Mouse (Mus musculus) layer of hippocampus, postnatal 36 days (tissue): ENCODE results near the gene Trip13. TPM values are rescaled to one million over a fixed set of nuclear protein-coding genes. Genes with fewer than 3 reads are reported as not detected.

ENCODE experiments used
- DNase-seq, 2 experiments: peaks; one replicate each; pipeline ENCODE4 v3.0.0; 2022
- total RNA-seq, 2 experiments: library from RNA; stranded (reverse); gene quantifications; 2 replicates each; pipeline ENCODE4 v1.2.3; 2021

Trip13 gene
- total RNA-seq: under 1 TPM; 0.88 to 0.95 TPM

DNA sequence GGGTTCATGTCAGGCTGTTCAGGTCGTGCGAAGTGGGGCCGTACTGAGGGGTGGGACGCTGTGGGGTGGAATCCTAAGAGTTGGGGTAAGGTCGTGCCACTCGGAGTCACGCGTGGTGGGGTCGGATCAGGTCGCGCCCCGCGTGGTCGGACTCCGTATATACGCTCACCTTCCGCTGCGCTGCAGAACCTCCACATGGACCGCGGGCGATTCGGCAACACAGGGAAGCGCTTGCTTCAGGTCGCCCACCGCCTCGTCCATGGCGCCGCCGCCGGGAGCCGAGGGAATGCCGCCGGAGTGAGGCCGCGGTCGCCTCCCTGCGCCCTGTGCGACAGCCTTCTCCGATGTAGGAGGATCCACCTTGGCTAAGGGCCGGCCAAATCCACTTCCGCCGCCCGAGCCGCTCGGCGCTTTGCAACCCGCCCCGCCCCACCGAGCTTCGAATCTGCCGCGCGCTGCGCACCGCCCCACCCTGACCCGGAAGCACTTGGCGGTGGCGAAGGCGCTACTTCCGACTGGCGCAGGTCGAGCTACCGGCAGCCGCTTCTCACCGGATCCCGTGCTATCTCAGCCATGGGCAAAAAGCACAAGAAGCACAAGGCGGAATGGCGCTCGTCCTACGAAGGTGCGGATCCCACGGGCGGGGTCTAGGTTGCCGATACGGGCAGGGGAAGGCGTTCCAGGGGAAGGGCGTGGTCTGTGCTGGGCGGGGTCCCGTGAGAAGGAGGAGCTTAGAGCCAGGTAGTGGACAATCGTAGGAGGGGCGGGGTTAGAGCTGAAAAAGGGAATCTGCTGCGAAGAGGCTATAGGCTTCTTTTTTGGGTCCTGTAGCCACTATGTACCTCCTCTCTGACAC lies at the start of gene Trip13, which contains the start of gene Brd9:
Trip13 (minus strand) TSS at position 464 of the 856 bp plus-strand sequence.
Brd9 (plus strand) TSS at position 491 of the 856 bp plus-strand sequence.
- DNase-seq: peak; percentile 90

DNA sequence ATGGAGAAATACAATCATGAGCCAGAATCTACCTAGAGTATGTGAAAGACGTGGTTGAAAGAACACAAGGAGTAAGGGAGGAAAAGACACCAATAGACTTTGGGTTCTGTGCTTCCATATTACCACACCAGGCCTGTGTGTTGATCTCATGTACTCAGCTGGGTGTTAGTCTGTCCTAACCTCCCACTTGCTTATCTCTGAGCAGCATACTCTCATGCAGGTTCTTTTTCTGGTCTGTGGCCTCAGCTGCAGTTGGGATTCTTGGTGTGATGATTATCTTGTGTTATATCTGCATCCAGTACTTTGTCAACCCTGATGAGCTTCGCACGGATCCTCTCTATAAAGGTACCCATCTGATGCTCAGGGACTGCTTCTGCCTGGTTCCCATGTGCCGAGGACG lies 39.4 kb upstream of the Trip13 start:
- DNase-seq: no peak

- no peak for DNase-seq
Observed at GRCm38 (mm10) chr13:73974523-73974922, 36.9 kb upstream of the Trip13 start.

DNA sequence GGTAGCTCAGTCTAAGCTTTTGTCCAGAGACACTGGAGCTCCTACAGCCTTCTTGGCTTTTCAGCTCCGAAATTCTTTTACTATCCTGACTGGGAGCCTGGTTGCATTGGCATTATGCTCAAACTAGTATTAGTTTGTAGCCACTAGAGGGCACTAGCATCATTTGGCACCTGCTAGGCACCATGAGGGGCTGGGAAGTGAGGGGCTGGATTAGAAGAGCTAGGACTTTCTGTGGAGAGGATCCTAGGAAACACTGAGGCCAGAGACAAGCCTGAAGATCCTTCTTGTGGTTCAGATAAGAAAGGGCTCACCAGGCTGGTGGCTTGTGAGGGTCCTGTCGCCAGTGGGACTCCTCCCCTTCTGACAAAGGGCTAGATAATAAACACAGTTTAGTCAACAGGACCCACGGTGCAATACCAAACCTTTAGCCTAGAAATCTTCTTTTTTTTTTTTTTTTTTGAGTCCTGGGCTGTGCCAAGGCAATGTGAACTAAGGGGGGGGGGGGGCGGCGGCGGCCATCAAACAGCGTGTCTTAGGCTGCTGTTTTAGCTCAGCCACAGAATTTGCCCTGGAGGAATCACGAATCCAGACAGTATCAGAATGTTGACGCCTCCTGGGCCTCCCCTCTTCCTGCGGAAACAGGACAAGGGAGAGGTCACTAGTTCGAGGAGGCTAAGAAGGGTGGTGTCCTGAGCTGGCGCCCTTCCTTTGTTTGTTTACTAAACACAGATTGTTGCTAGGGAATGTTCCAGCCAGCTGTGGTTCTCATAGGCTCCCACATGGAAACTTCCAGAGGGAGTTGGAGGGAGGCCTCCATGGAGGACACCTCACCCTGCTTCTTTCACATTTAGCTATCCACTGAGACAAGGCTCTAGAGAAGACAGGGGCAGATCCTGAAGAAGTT lies 33.2 kb upstream of the Trip13 start:
- DNase-seq: peak; percentile 42 to 51

- no peak for DNase-seq
Observed at GRCm38 (mm10) chr13:73963551-73963950, 26.0 kb upstream of the Trip13 start, which contains the start of gene Zdhhc11. Gene Zdhhc11 (plus strand): TSS chr13:73963851.

DNA sequence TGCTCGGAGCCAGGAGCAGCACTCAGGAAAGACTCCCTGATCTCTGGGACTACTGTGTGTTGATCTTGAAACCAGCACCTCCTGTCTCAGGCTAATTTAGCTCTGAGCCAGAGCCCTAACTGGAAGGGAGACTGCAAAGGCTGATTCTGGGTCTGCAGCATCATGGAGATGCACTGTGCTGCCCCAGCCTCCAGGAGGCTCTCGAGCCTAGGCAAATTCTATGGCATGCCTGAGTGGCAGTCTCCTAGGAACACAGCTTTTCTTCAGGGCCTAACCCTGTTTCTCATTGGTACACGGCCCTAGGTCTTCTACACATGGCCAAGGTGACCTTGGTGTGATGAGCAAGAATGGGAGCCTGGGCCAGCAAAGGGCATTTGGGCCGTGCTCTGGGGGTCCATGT lies 23.6 kb upstream of the Trip13 start:
- DNase-seq: no peak

- no peak for DNase-seq
Observed at GRCm38 (mm10) chr13:73960117-73960652, 22.6 kb upstream of the Trip13 start.

- DNase-seq: no peak
Observed at GRCm38 (mm10) chr13:73955531-73955930, 17.9 kb upstream of the Trip13 start.

DNA sequence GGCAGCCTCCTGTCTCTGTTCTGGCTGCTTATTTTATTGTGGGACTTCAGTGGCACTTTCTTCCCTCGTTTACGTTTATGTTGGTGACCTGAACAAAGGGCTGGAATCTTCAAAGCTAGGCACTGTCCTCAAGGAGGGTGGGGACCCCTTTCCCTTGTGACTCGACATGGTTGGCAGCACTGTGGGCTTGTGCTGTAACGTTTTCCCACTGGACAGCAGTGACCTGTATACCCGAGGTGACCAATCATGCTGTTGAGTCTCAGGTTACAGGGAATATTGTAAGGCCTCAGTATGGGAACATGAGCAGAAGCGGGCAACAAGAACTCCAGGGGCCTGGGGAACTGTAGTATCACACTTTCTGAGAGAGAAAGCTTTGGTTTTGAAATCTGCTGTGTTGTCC lies 17.1 kb upstream of the Trip13 start:
- no peak for DNase-seq

GRCm38 (mm10) chr13:73953551-73954130 lies 16.1 kb upstream of the Trip13 start:
- DNase-seq: no peak

- DNase-seq: no peak
Observed at GRCm38 (mm10) chr13:73944606-73945005, 7.0 kb upstream of the Trip13 start.

DNA sequence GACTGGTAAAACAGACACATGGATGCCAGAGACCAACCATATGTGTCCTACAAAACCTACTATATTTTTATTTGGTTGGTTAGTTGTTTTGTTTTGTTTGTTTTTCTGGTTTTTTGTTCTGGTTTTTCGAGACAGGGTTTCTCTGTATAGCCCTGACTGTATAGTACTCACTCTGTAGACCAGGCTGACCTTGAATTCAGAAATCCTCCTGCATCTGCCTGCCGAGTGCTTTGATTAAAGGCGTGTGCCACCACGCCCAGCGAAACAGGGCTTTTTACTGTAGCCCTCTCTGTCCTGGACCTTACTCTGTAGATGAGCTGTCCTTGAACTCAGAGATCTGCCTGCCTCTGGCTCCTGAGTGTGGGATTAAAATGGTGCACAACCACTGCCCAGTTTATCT lies 1.5 kb upstream of the Trip13 start:
- DNase-seq: no peak

GRCm38 (mm10) chr13:73938177-73938560 lies 585 bp upstream of the Trip13 start:
- no peak for DNase-seq

DNA sequence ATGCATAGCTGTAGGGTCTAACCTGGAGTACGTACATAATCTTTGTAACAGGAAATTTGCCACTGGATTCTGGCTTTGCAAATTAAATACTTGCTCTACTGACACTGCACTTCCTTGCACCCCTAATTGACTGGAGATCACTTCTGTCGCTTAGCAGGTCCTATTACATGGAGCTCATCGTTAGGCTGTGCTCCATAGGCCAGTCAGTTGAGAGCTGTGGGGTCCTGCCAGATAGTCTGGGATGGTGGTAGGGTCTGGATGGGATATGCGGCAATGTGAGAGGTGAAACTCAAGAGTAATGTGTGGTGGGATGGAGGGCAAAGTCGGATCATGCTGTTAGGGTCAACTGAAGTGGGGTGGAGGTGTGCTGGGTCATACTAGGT lies 655 bp downstream of the Trip13 start:
- no peak for DNase-seq

- no peak for DNase-seq
Observed at GRCm38 (mm10) chr13:73932201-73932600, 5.4 kb downstream of the Trip13 start.

DNA sequence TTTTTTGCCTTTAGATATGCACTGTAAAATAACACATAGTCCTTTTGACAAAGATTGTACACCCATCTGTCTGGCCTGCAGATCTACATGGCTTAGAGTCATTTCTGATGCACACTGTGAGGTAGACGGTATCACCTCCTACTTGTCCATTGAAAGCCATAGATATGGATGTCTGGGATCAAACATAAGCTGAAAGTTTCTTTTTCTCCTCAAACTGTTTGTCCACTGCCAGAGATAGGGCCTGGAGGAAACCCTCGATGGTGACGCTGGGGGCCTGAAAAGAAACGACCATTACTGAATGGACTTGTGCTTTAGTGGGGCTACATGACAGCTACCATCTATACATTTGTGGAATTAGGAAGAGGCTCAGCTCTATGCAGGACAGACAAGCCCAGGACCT lies 24.5 kb downstream of the Trip13 start:
- DNase-seq: no peak

DNA sequence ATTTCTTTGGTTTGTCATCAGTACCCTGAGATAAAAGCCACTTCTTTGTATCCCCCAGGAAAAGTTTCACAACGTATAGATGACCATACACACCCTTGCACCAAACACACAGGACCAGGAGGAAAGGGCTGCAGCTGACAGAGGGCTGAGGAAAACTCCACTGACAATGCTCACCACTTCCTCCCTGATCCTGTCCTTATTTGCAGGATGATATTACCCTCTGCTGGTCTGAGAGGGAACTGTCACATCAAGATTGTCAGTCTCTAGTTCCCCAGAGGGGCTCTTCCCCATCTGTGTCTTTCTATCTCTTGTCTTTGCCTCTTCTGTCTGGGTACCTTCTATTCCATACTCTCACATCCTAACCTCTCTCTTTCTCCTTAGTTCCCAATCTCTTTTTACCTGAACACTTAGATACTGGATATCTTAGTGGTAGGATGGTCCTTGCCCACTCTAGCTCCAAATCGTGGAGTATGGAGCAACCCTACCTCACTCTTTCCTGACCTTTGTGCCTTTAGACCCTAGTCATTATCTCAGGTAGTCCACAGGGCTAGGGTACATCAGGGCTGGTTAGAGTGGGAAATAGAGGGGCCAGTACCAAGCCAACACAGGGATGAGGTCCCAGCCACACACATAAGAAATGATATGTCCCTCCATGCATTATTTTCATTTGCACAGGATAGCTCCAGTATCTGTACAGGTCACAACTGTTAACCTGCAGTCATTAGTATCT lies 29.7 kb downstream of the Trip13 start:
- DNase-seq: peak in 1 of 2 experiments; percentile 26

- DNase-seq: no peak
Observed at GRCm38 (mm10) chr13:73907136-73907535, 30.4 kb downstream of the Trip13 start.

DNA sequence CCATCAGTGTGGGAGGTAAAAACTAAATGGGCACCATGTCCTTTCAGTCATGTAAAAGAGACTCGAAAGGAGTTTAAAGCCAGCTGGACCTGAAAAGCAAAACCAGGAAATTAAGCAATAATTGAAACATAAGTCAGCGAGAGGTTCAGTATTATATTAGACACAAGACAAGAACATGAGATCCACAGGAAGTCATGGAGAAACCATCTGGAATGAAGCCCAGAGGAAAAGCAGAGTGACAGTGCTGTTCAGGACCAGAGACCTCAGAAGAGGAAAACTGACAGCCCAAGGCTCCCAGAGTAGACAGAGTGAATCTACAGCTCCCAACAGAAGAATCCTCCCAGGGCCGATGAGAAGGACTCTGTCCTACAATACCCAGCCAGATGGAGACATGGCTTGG lies 40.0 kb downstream of the Trip13 start:
- no peak for DNase-seq

DNA sequence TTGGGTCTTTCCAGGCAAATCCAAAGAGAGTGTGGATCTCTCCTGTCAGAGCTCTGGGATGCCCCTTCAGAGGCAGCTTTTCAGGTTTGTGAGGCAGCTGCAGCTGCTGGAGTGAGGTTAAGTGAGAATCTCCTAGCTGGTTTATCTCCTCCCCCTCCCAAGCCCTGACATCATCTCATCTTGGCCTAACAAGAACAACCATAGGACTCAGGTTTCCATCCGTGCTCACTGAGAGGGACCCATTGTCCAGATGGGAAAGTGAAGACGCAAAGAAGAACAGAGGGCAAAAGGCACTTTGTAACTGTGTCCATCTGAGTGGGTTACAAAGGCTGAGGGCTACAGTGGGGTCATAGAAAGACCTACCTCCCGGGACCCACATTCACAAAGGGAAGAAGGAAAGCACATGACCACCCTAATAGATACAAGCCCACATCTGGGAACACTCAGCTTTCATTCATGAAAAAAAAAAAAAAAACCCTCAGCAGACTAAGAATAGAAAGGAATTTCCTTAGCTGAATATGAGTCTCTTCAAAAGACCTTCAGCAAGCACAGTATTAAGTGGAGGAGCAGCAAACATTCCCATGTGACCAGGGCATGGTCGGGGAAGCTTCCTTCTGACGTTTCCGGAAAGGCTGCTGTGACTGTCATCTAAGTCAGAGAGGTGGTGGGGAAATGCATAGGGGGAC lies 44.9 kb downstream of the Trip13 start:
- no peak for DNase-seq

DNA sequence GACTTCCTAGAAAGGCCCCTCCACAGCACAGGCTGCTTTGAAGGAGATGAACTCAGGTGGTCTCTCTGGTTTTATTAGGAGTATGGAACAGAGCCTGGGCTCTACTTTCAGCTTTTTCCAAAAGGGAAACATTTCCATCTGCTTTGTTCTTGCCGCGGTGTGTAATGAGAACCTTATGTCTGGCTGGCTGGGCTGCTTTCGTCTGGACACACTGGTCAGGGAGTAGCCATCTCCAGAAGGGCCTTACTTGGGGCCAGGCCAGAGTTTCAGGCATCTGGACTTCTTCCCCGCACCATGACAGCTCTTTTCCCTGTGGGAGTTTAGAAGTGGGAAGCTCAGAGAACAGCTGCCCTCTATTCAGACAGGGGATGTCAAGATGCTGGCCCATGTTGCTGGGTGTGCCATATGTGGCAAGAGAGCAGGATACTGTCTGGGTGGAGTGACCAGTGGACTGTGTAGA lies 50.1 kb downstream of the Trip13 start:
- no peak for DNase-seq
